Mouse (Mus musculus) thymus, adult 2 months (tissue): ENCODE data around the gene Gpld1. TPM values are rescaled to one million over a fixed set of nuclear protein-coding genes. Genes with fewer than 3 reads are reported as not detected.

Source experiments
- DNase-seq: peaks from one replicate; pipeline ENCODE4 v3.0.0; 2021
- H3K27ac ChIP-seq: fragments of 200-500 bp; 2 replicates; pipeline ENCODE4 v1.5.1; 2012; ENCODE audit warnings: low read length, control low read depth; ENCODE audit not compliant: control insufficient read depth, insufficient read depth
- H3K27me3 ChIP-seq: fragments of 200-500 bp; 2 replicates; pipeline ENCODE4 v1.6.1; 2012; ENCODE audit warnings: mild to moderate bottlenecking, low read length, moderate library complexity, mixed read lengths; ENCODE audit not compliant: control insufficient read depth, insufficient read depth
- H3K36me3 ChIP-seq: fragments of 200-500 bp; 2 replicates; pipeline ENCODE4 v1.6.1; 2012; ENCODE audit warnings: mild to moderate bottlenecking, low read length, moderate library complexity; ENCODE audit not compliant: control insufficient read depth, insufficient read depth
- H3K4me1 ChIP-seq: fragments of 200-500 bp; replicated peaks from 2 replicates; pipeline ENCODE4 v1.6.1; 2012; ENCODE audit warnings: low read length; ENCODE audit not compliant: control insufficient read depth, insufficient read depth
- H3K4me3 ChIP-seq: fragments of 200-500 bp; 2 replicates; pipeline ENCODE4 v1.5.1; 2012; ENCODE audit warnings: mild to moderate bottlenecking, low read length, control low read depth, moderate library complexity; ENCODE audit not compliant: control insufficient read depth, insufficient read depth
- CTCF ChIP-seq: fragments of 200-500 bp; IDR thresholded peaks from 2 replicates; pipeline ENCODE4 v1.5.1; 2012; ENCODE audit warnings: mild to moderate bottlenecking, control low read depth, low read length, moderate library complexity, borderline replicate concordance; ENCODE audit not compliant: control insufficient read depth, poor library complexity, insufficient read depth; ENCODE audit errors: extremely low read depth
- POLR2A ChIP-seq: fragments of 200-500 bp; IDR thresholded peaks from 2 replicates; pipeline ENCODE4 v1.6.1; 2012; ENCODE audit warnings: mild to moderate bottlenecking, low read length, control low read depth, moderate library complexity; ENCODE audit not compliant: control insufficient read depth, poor library complexity, insufficient read depth; ENCODE audit errors: extremely low read depth
- WGBS: fragments of 180-500 bp; shearing (Covaris S2); methylation state at CpG from one replicate; pipeline ENCODE4 v1.1.7; 2018; 5-methylcytosine and 5-hydroxymethylcytosine counted together
- polyA plus RNA-seq: library from polyadenylated mRNA; depleted of rRNA; stranded (reverse); fragments of >200 nt; gene quantifications from 2 replicates; pipeline ENCODE4 v1.2.3, GENCODE M21; 2012

Gene Gpld1
- polyA plus RNA-seq, 1 experiment = 1.0 TPM

DNA sequence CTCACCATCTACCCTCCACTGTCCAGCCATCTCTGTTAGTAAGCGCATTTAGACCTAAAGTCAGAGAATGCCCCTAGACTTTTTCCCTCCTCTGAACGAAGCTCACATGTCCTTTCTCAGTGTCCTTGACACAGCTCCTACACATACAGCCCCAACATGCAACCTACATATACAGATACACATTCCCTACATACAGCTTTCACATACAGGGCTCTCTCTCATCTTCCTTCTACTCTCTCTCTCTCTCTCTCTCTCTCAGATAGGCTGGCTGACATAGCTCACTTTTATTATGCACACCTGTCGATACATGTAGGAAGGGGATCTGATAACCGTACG, 6.2 kb upstream of the Gpld1 start:
- WGBS = 56% methylated on average over 5 of the region's 5 CpGs
- Histone ChIP-seq H3K27ac (no peak overlapping the region), H3K27me3 (peaks cover 3% of the 10 kb centered on the region; the same call in 1 of the 2 replicates), H3K4me3 (0 out of 2 replicates have a peak overlapping the region, but pooled peaks have one; percentile 63), H3K36me3 (no peaks in the 10 kb centered on the region), H3K4me1 (peaks cover 6% of the 10 kb centered on the region; the same call in 1 of the 2 replicates)
- no peak for DNase-seq
- TF ChIP-seq POLR2A = no peak

DNA sequence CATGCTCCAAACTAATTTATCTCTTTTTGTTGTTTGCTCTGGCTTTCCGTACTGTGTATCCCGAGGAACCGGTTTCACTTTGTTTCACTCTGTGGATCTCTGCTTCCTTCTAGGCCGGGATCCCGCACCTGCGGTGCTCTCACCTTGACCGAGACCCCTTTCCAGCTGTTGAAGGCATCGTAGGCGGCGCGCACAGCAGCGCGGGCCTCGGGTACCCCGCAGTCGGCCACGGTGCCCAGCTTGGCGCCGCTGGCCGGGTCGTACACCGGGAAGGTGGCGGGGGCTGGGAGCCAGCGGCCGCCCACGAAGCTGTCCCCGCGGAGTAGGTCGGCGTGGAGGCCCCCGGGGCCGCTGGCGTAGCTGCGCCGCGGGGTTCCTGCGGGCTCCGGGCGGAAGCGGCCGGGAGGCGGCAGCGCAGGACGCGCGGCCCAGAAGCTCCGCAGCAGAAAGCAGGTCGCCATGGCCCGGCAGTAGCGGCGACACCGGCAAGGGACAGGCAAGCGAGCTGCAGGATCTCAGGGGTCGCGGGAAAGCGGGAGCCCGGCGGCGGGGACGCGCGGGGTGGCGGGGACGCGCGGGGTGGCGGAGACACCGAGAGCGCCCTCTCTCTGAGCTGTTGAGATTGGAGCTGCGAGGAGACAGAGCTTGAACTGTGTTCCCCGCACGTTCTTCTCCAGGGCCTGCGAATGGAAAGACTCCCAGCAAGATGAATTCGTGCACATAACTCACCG, 5.7 kb upstream of the Gpld1 start, which contains the start of gene Aldh5a1:
Aldh5a1 (minus strand) TSS at position 554 of the 731 bp plus-strand sequence.
- no peak within 1 kb of the TSS for H3K27ac ChIP-seq
- DNase-seq = peak; percentile 60
- 2% methylated on average over 75 of the region's 75 CpGs for WGBS
- peaks cover 3% of the 10 kb centered on the region; the same call in 1 of the 2 replicates for H3K27me3 ChIP-seq
- no peaks in the 10 kb centered on the region for H3K36me3 ChIP-seq
- TF ChIP-seq CTCF (0 out of 2 replicates have a peak, but pooled peaks have one; percentile 35), POLR2A (no peak)
- peaks cover 6% of the 10 kb centered on the region; the same call in 1 of the 2 replicates for H3K4me1 ChIP-seq
- peak within 1 kb of the TSS; percentile 63 for H3K4me3 ChIP-seq

DNA sequence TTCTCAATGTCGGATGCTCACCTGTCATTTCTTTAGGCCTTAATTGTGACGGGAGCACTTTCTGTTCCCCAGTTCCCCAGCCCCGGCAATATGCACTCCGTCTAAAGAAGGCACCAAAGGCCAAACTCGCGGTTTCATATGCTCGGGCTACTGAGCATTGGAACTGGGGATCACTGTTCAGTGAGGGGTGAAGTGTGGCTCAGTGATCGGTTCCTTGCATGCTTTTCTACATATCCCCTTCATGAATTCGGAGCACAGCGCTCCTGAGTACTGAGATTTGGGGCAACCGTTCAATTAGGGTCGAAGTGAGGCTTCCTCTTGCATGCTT, 5.1 kb upstream of the Gpld1 start:
- Histone ChIP-seq H3K4me1 (peaks cover 6% of the 10 kb centered on the region; the same call in 1 of the 2 replicates), H3K36me3 (no peaks in the 10 kb centered on the region), H3K27ac (no peak overlapping the region), H3K4me3 (peak overlapping the region; percentile 63), H3K27me3 (peaks cover 3% of the 10 kb centered on the region; the same call in 1 of the 2 replicates)
- no peak for DNase-seq
- 18% methylated on average over 12 of the region's 12 CpGs for WGBS
- no peak for TF ChIP-seq CTCF

DNA sequence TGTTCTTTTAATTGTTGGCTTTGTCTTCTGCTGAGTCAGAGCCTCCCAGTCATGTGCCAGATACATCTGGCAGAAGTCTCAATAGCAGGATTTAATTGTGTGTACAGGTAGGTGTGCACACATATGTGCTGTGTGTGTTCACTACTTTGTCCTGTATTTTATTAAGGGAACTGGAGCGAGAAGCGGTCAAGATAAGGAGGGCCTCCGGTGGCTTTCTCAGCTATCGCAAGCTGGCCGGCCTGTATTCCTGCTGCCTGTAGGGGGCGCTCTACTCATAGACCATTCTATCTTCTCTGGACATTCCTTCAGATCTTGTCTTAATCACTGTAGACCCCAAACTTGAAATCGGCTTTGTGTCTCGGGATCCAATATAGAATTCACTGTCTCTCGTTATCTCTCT, 4.3 kb upstream of the Gpld1 start:
- H3K4me1 ChIP-seq = peaks cover 6% of the 10 kb centered on the region; the same call in 1 of the 2 replicates
- H3K36me3 ChIP-seq = no peaks in the 10 kb centered on the region
- 22% methylated on average over 9 of the region's 9 CpGs for WGBS
- TF ChIP-seq CTCF (peak; percentile 76; the same call in 1 of the 2 replicates), POLR2A (no peak)
- DNase-seq = peak; percentile 61
- no peak overlapping the region for H3K27ac ChIP-seq
- no peak overlapping the region for H3K4me3 ChIP-seq
- H3K27me3 ChIP-seq = peaks cover 3% of the 10 kb centered on the region; the same call in 1 of the 2 replicates

DNA sequence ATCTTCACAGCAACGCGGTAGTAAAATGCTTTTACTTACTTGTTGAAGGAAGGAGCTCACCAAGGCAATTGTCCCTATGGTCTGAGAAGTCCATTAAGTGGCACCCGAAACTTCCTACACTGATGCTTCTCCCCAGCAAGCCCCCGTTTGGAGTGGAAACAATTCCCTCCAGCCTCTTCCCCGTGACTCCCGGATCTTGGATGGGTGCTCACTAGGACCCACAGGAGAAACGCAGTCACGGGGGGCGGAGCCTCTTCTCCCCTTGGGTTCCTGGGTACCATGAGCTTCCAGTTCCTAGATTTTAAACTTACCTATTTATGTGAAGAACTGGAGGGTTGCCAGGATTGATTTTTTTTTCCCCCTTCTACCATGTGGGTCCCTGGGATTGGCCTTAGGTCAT, 3.5 kb upstream of the Gpld1 start:
- 94% methylated on average over 9 of the region's 9 CpGs for WGBS

DNA sequence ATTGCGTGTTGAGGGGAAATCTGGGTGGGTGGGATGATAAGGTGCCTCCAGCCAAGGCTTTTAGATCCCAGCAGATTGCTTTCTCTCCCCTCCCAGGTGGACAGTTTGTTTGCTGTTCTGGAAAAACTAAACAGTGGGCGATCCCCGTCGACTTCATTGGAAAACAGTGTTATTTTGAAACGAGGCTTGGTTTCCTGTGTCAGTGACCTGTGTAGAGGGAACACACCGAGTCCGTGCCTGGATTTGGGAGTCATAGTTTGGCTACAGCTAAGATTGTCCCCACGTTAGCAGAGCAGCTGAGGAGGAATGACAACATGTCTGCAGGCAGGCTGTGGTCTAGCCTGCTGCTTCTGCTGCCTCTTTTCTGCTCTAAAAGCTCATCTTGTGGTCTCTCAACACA, 351 bp downstream of the Gpld1 start:
- H3K4me3 ChIP-seq = no peak overlapping the region
- WGBS = 75% methylated on average over 8 of the region's 8 CpGs
- H3K4me1 ChIP-seq = no peaks in the 10 kb centered on the region
- H3K27ac ChIP-seq = no peak overlapping the region
- H3K36me3 ChIP-seq = no peaks in the 10 kb centered on the region
- DNase-seq = no peak
- TF ChIP-seq POLR2A (no peak), CTCF (no peak)
- H3K27me3 ChIP-seq = no peaks in the 10 kb centered on the region

More for the DNA sequence above, 3.5 kb upstream of the Gpld1 start:
- DNase-seq = no peak
- Histone ChIP-seq H3K4me3 (no peak overlapping the region), H3K36me3 (no peaks in the 10 kb centered on the region), H3K4me1 (peaks cover 6% of the 10 kb centered on the region; the same call in 1 of the 2 replicates), H3K27me3 (peaks cover 3% of the 10 kb centered on the region; the same call in 1 of the 2 replicates), H3K27ac (no peak overlapping the region)
- TF ChIP-seq CTCF (no peak), POLR2A (no peak)
